Mouse (Mus musculus) liver, embryonic 15.5 days (tissue): ENCODE measurements around the gene Bbs4. TPM values are rescaled to one million over a fixed set of nuclear protein-coding genes. Genes with fewer than 3 reads are reported as not detected.

ENCODE experiments used
- ATAC-seq: fragments of 200-750 bp; cut with Nextera tagmentation; 2 replicates; pipeline ENCODE4 v1.8.0; 2017; ENCODE audit warnings: moderate number of reproducible peaks, mild to moderate bottlenecking, moderate library complexity; ENCODE audit not compliant: insufficient read depth
- H3K27ac ChIP-seq: fragments of 300-500 bp; sonication (generic); replicated peaks from 2 replicates; pipeline ENCODE4 v1.5.1; 2015; ENCODE audit warnings: mild to moderate bottlenecking, inconsistent platforms
- H3K27me3 ChIP-seq: fragments of 300-500 bp; sonication (generic); 2 replicates; pipeline ENCODE4 v1.6.1; 2015; ENCODE audit warnings: mild to moderate bottlenecking, inconsistent platforms
- H3K36me3 ChIP-seq: fragments of 300-500 bp; sonication (generic); replicated peaks from 2 replicates; pipeline ENCODE4 v1.6.1; 2015; ENCODE audit warnings: moderate library complexity, mild to moderate bottlenecking, inconsistent platforms
- H3K4me1 ChIP-seq: fragments of 300-500 bp; sonication (generic); replicated peaks from 2 replicates; pipeline ENCODE4 v1.6.1; 2015; ENCODE audit warnings: inconsistent platforms
- H3K4me2 ChIP-seq: fragments of 300-500 bp; sonication (generic); 2 replicates; pipeline ENCODE4 v1.6.1; 2015; ENCODE audit warnings: moderate library complexity, mild to moderate bottlenecking, inconsistent platforms
- H3K4me3 ChIP-seq: fragments of 300-500 bp; sonication (generic); replicated peaks from 2 replicates; pipeline ENCODE4 v1.5.1; 2015; ENCODE audit warnings: mild to moderate bottlenecking, inconsistent platforms
- H3K9ac ChIP-seq: fragments of 300-500 bp; sonication (generic); 2 replicates; pipeline ENCODE4 v1.6.1; 2015; ENCODE audit warnings: moderate library complexity, mild to moderate bottlenecking, inconsistent platforms
- H3K9me3 ChIP-seq: fragments of 300-500 bp; sonication (generic); replicated peaks from 2 replicates; pipeline ENCODE4 v1.6.1; 2016; ENCODE audit warnings: inconsistent platforms
- WGBS: fragments of 180-500 bp; shearing (Covaris S2); methylation state at CpG from one replicate; pipeline ENCODE4 v1.1.7; 2015; ENCODE audit warnings: mixed read lengths; ENCODE audit not compliant: insufficient replicate concordance; 5-methylcytosine and 5-hydroxymethylcytosine counted together
- polyA plus RNA-seq: library from polyadenylated mRNA; unstranded; fragments of >200 nt; fragmentation: Nextera tagmentation; extraction: Ambion mirVana; gene quantifications from 2 replicates; pipeline ENCODE4 v1.2.1, GENCODE M21; 2015

The Bbs4 gene
- polyA plus RNA-seq, 1 experiment from 2014 or later = 1.8 TPM

DNA sequence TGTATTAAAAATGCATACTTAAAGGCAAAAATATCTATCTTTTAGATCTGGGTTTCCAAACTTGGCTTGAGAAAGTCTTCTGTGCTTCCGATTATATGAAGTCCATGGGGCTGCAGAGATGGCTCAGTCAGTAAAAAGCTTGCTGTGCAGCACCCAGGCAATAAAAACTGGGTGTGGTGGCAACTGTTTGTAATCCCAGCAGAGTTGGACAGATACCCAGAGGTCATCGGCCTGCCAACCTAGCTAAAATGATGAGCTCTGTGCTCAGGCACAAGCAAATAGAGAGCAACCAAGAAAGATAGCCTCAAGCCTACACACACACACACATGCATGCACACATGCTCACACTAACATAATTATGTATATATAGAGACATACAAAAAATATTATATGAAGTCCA is 75.1 kb downstream of the Bbs4 start:
- 84% methylated on average over 2 of the region's 2 CpGs for WGBS
- Histone ChIP-seq H3K36me3 (no peaks in the 10 kb centered on the region), H3K27me3 (no peaks in the 10 kb centered on the region), H3K9ac (no peak overlapping the region), H3K4me2 (no peak overlapping the region), H3K4me1 (peaks cover 4% of the 10 kb centered on the region; the same call in 1 of the 2 replicates), H3K9me3 (no peaks in the 10 kb centered on the region), H3K4me3 (no peak overlapping the region), H3K27ac (no peak overlapping the region)
- ATAC-seq = no peak

- peaks cover 12% of the 10 kb centered on the region for H3K4me1 ChIP-seq
- H3K27ac ChIP-seq = no peak overlapping the region
- H3K9ac ChIP-seq = no peak overlapping the region
- no peaks in the 10 kb centered on the region for H3K9me3 ChIP-seq
- H3K4me2 ChIP-seq = no peak overlapping the region
- H3K36me3 ChIP-seq = no peaks in the 10 kb centered on the region
- no peak for ATAC-seq
- 77% methylated on average over 19 of the region's 19 CpGs for whole genome bisulfite sequencing
- no peak overlapping the region for H3K4me3 ChIP-seq
- H3K27me3 ChIP-seq = no peaks in the 10 kb centered on the region
These were observed 78.4 kb downstream of the Bbs4 start for GRCm38 (mm10) chr9:59274846-59275455.

- H3K9me3 ChIP-seq = no peaks in the 10 kb centered on the region
- peaks cover 12% of the 10 kb centered on the region for H3K4me1 ChIP-seq
- H3K4me2 ChIP-seq = no peak overlapping the region
- 0 out of 2 replicates have a peak, but pooled peaks cover 8% of the 10 kb centered on the region for H3K27me3 ChIP-seq
- no peak overlapping the region for H3K4me3 ChIP-seq
- H3K9ac ChIP-seq = no peak overlapping the region
- no peak for ATAC-seq
- H3K27ac ChIP-seq = no peak overlapping the region
- no peaks in the 10 kb centered on the region for H3K36me3 ChIP-seq
These were observed 80.1 kb downstream of the Bbs4 start for GRCm38 (mm10) chr9:59273199-59273598.

Other genes with a start within 250 kb of the Bbs4 start
- 25.4 and 29.1 TPM in 2 replicates for gene Adpgk, start 62.0 kb downstream of the Bbs4 start, polyA plus RNA-seq
- gene Arih1, start 133.1 kb upstream of the Bbs4 start, polyA plus RNA-seq = 5.8 and 6.5 TPM in 2 replicates
- gene Hexa, start 186.0 kb upstream of the Bbs4 start, polyA plus RNA-seq = 34.9 and 36.6 TPM in 2 replicates
- gene Tmem202, start 186.3 kb upstream of the Bbs4 start, polyA plus RNA-seq = 0.08 TPM in 1 of 2 replicates, not detected in the other
- 0.03 TPM in 1 of 2 replicates, not detected in the other for gene Celf6, start 224.4 kb upstream of the Bbs4 start, polyA plus RNA-seq